Mouse (Mus musculus): ENCODE measurements around the gene Myh15.

The Myh15 gene

DNA sequence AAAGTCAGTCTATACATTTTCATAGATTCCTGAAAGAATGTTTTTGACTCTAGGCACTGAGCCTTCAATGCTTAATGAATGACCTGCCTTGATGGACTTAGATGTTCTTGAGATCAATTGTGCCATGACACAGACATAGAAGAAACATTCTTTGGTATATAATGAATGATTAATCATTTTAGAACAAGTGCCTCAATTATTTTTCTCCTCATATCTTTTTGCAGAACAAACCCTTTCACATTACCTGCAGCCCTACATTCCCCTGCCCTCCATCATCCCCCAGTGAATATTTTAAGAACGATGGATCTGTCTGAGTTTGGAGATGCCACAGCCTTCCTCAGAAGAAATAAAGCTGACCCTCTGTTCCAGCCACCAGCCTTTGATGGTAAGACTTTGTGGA is at the start of gene Myh15:
Gene Myh15, plus strand, starts transcription at position 301 of the 400 bp plus-strand sequence.
- no peak for DNase-seq (ENCODE audit: low read depth, low spot score)

DNA sequence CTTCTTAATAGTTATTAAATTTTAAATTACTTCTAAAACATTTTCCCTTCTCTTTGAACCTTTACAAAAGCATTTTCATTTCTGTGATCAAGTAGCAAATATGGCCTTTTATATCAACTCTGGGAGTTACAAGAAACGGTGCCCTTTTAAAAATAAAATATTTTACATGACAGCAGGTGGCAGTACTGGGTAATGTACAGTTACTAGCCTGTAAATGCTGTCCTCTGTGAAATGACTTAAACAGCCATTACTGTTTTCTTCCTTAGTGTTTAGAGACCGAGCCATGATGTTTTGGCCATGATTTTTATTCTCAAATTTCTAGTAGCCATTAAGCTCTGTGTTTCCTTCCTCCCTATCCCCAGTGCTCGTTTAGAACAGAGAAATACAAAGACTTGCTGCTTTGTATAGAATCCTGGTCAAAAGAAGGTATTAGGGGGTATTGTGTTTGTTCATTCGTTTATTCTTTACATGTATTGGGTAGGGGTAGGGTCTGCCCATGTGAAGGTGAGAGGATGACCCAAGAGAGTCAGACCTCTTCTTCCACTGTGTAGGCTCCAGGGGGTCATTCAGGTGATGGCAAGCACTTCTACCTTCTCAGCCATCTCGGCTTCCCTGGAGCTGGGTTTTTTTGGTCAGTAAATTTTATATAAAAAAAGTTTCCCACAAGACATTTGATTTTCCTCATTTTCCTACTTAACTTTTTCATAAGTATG is 40.5 kb upstream of the Myh15 start:
- peak; percentile 36 for DNase-seq (ENCODE audit: low read depth, low spot score)

DNA sequence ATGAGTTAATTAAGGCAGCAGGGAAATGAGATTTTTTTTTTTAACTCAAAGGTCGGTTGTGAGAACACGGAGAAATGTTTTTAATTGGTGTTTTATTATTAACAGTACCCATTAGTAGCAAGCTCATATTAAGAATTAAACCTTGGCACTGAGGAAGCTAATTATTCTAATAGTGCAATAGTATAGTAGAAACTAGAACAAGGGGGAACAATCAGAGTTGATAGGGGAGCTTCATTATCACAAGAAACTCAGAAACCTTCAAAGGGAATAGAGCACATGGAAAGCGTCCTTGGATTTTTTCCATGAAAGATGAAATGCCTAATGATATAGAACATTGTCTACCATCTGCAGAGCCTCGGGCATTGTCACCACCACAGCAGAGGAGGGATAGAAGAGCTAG is 21.4 kb upstream of the Myh15 start:
- no peak for DNase-seq (ENCODE audit: low read depth, low spot score)

DNA sequence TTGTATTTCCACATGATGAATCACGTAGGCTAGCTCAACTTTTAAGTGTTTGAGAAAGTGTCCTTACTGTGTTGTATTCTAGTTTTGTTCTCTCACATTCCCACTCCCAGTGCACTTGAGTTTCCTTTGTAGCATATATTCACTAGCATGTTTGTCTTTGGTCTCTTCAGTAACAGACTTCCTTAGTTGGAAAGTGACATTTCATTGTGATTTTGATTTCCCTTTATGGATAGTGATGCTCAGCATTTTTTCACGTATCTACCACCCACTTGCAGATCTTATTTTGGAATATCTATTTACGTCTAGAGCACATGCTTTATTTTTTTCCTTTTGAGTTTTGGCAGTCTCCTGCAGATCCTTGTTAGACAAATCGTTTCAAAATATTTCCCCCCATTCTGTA is 19.5 kb upstream of the Myh15 start:
- DNase-seq (ENCODE audit: low read depth, low spot score) = peak; percentile 69

DNA sequence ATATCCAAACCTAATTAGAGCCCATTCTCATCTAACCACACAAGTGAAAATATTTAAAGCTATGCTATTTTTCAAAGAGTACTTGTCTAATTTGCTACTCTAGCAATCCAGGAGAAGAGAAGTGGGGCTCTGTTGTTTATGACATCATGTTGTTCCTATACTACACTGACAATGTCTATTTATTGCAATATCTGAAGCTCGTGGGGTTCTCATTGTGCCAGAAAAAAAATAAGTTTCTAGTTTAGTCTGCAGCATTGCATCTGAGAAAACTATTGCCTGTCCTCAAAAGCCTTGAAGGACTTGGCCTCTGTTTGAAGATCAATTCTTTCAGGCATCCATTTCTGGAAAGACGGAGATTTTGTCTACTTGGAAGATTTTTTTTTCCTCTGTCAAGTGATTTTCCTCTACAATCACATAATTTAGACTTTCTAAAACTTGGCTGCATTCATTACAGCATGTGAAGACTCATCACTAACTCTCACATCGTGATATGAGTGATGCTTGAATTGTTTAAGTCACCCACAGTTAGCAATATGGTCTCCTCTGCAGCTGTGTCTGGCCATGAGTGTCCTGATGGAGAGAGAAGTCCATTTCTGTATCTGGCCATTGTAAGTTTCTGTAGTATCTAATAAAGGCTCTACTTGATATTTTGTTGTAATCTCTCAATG is 16.6 kb upstream of the Myh15 start:
- DNase-seq (ENCODE audit: low read depth, low spot score) = peak; percentile 2

DNA sequence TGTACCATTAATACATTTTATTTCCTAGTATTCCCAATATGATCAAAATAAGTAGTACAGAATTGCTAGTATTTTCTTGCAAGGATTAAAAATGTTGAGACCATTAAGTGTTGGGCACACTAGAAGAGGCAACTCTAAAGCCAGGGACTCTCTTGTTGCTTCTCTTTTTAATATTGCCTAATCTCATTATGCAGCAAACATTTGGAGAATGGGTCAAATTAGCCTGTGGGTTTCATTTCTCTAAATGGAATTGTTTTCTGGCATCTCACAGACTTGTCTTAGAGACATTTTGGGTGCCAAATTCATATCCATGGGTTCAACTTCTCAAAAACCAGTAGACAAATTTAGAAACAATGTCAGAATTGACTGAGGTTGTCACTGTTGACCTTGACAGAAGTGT is 8.1 kb upstream of the Myh15 start:
- DNase-seq (ENCODE audit: low read depth, low spot score) = no peak

DNA sequence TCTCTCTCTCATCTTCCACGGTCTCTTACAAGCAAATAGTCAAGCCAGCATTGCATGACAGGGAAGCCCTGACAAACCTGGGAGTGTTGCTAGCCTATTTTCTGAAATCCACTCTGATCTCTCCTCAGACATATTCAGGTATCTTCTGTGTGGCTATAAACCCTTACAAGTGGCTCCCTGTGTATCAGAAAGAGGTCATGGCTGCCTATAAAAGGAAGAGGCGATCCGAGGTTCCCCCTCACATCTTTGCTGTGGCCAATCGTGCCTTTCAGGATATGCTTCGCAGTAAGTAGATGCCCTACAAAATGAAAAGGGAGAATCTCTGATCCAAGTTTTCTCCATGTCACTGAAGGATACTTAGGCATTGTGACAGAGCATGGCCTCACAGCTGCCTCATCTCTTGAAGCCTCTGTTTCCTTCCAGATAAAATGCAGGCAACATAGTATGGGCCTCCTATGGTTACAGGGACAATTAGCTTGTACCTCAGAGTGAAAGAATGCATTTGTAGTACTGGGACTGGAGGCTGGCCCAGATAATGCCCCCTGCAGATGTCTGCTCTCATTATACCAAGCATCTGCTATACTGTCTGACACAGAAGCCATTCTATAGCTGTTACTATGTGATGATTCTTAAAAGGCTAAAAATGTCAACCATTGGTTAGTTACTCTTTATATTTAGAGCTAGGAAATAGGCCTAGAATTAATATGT is 12.1 kb downstream of the Myh15 start:
- DNase-seq (ENCODE audit: low read depth, low spot score) = no peak

DNA sequence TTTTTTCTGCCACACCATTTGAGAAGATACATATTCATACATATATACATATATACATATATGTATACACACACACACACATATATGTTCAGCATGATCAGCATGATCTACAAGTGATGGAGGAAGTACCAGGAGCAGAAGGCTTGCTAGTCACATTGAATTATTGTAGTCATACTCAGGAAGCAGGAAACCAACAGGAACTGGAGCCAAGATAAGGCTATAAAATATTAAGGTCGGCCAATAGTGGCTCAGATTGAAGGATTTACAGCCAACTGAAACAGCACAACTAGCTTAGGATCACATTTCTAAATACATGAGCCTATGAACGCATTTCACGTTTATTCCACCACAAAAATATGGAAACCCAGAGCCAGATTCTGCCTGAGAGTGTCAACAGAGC is 14.0 kb downstream of the Myh15 start:
- DNase-seq (ENCODE audit: low read depth, low spot score) = no peak

DNA sequence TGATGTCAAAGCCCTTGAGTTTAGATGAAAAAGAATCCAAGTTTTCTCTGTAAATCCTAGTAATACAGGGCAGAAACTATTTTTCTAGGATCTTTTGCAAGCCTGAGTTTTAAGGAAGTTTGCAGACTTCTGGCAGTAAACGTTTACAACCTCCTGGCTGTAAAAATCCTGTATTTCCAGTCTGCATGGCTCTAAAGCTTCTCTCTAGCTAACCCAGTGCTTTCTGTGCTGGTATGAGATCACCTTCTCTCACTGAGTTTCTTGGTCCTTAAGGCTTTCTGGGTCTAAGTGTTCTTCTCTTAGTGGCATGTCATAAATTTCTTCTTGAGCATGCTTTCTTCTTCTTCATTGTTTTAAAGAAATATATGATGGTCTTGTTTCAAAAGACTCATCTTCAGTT is 70.7 kb downstream of the Myh15 start:
- no peak for DNase-seq (ENCODE audit: low read depth, low spot score)

DNA sequence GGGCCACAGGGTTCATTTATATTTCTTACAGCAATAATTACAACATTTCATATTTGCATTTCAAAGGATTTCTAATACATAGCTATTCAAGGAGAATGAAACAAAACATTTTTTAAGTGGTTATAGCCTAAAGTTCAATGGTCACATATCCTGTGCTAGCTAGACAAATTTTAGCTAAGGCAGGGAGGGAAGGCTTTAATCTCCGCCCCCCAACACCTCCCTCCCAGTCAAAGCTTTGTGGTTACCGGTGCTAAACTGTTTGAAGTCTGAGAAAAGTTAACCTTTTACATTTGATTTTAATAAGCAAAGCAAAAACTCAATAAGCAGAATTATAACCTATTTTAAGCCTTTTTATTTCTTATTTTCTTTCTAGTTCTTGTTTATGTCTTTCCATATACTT is 98.9 kb downstream of the Myh15 start:
- no peak for DNase-seq (ENCODE audit: low read depth, low spot score)

DNA sequence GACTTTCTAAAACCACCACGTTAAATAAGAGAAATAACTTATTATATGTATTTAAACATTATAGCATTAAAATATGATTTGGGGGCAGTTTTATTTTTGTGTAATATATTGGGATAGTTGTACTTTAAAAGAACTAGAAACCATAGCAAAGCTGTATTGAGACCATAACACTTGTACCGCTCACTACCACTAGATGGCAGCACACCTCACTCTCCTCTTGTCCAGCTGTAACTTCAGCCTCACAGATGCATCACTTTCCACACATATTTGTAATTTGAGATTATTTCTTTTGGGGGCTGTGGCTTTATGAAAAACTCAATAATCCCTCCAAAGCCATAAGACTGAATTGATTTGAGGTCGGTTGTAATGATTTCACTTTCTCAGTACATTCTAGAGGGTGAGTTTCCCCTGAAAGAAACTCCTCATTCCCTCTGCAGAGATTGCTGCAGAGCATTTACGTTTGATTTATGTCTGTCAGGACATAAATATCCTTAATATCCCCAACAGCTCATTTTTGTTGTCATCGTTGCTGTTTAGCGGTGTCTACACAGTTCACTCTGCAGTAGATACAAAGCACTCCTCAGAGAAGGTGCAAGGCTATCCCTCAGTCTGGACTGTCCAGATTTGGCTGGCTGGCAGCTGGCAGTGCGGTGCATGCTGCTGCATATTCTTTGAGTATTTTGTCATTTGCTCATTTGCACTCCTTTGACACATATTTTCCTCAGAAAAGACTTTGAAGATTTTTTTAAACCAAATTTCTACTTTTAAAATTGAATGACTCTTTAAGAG is 107.3 kb downstream of the Myh15 start:
- DNase-seq (ENCODE audit: low read depth, low spot score) = peak; percentile 35

DNA sequence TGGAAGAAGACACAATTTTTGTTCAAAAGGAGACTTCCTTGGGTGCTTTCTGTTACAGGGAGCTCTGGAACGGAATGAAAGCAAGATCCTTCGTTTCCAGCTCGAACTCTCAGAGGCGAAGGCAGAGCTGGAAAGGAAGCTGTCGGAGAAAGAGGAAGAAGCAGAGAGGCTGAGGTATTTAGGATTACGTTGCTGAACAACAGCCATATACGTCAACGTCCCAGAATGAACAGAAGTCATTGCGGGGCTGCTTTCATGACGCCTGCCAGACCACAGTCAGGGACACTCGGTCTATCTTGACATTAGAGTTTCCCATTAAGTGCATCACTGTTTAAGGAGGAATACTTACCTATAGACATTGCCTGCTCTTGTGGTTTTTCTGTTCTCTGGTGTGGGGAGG is 108.4 kb downstream of the Myh15 start:
- no peak for DNase-seq (ENCODE audit: low read depth, low spot score)

DNA sequence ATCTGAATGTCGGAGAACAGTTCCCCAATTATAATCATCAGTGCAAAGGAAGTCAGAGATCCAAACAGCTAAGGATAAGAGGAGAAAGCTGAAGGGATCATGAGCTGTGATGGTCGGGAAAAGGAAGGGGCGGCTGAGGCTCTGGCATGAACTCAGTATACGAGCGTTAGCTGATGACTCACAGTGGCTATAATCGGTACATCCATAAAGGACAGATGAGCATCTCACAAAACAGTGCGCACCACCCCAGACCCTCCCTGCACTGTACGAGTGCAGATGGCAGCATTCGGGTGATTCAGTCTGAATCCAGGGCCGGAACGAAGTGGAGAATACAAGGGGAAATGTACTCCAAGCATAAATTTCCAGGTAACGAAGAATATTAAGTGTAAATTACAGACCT is 110.0 kb downstream of the Myh15 start:
- peak; percentile 29 for DNase-seq (ENCODE audit: low read depth, low spot score)

DNA sequence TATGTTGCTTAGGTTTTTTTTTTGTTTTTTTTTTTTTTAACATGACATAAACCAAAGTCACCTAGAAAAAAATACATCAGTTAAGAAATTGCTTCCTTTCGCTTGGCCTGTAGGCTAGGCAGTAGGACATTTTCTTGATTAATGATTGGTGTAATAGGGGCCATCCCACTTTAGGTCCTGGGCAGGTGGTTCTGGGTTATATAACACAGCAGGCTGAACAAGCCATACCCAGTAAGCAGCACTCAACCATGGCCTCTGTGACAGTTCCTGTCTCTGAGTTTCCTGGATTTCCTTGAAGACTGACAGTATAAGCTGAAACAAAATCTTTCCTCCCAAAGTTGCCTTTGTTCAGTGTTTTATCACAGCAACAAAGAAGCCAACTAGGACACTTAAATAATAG is 117.8 kb downstream of the Myh15 start:
- DNase-seq (ENCODE audit: low read depth, low spot score) = no peak

DNA sequence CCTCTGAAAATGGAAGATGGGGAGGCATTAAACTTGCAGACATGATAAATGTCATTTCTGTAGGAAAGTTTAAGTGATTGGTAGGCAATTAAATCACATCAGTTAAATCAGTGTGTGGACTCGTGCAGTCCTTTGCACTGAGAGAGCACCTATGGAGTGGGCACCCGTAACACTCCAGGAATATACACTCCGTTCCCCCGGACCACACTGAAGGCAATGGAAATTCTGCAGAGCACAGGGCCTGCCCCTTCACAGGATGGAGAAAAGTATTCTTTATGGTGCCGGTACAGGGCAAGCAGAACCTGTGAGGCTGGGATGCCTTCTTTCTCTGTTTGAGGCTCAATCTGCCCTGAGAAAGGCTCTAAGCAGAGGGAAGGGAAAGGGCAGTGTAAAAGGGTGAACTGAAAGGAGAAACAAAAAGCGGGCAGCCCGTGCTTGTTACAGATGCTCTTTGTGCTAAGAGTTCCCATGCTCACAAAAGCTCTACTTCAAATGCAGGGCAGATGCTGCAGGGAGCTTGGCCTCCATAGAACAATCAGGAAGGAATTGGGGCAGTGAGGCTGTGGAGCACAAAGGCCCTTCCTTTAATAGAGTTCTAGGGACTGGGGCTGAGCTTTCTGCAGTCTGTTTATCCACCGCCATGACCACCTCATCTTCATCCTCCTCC is 118.6 kb downstream of the Myh15 start:
- no peak for DNase-seq (ENCODE audit: low read depth, low spot score)

DNA sequence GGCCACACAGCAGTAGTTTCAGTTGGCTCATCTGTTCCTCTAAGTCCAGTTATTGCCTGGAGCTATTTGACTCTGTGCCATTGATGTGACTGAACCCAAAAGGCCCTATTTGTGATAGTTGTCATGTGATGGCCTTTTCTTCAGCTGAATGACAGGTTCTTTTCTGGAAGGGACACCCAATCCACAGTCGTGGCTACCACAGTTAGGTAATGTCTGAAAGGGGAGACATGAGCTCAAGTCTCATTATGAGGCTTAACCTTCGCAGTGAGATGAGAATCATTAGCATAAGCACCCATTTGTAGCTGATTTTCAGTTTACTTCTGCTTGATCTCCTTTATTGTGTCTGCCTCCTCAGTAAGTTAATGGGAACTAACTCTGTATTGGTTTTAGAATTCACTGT is 136.2 kb downstream of the Myh15 start:
- DNase-seq (ENCODE audit: low read depth, low spot score) = no peak

DNA sequence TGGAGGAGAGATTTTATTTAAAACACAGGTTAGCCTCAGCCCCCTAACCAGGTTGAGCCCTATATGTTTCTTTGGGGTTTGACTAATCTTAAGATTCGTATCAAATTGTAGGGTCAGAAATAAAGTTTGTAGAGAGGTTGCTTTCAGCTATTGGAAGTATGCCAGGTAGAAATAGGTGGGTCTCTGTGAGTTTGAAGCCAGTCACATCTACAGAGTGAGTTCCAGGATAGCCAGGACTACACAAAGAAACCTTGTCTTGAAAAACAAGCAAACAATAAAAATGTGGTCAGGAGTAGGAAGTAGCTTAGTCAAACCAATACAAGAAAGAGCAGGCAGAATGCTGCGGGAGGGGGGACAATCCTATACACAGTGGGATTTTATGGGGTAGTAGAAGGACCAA is 136.7 kb downstream of the Myh15 start:
- DNase-seq (ENCODE audit: low read depth, low spot score) = no peak

DNA sequence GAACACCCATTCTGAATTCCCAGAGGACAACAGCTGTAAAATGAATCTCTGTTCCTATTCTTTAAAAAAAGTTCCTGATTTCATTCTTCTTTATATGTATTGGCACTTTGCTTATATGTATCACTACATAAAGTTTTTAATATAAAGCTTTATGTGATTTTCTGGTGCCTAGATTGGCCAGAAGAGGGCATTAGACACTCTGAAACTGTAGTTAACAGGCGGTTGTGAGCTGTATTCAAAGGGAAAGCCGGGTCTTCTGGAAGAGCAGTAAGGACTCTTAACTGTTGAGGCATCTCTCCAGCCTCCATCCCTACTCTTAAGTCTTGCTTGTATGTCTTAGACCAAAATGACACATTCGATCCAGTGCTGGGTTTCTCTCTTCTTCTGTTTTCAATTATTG is 139.0 kb downstream of the Myh15 start:
- no peak for DNase-seq (ENCODE audit: low read depth, low spot score)

DNA sequence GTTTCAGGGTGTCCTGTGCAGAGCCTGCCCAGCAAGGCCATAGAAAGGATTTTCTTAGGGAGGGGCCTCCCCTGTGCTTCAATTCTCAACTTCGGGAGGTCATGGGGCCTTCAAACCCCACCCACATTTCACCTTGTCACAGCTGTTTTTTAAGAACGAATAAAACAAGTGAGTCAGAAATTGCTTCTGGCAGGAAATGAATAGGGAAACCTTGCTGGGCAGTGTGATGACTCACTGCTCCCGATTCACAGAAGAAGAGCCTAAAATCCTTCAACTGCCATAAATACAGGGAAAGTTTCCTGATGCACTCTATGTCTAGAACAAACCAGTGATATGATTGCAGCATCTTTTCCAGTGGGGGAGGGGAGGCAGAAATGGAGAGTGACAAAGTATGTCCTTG is 140.7 kb downstream of the Myh15 start:
- DNase-seq (ENCODE audit: low read depth, low spot score) = peak; percentile 26

DNA sequence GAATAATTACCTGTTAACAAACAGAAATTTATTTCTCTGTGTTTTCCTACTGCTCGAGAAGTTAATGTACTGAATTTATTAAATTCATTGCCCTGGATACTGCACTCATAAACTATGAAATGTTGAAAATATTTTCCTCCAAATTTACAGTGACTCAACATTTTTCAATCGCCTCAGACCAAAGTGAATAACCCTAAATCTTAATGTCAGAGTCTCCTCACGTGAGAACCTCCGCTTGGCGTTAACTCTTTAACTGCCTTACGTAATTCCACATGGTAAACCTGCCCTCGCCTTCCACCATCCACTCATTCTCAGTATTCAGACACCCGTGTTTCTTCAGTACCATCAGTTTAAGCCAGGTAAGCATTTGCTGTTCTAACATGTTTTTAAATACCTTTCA is 166.4 kb downstream of the Myh15 start:
- DNase-seq (ENCODE audit: low read depth, low spot score) = no peak

DNA sequence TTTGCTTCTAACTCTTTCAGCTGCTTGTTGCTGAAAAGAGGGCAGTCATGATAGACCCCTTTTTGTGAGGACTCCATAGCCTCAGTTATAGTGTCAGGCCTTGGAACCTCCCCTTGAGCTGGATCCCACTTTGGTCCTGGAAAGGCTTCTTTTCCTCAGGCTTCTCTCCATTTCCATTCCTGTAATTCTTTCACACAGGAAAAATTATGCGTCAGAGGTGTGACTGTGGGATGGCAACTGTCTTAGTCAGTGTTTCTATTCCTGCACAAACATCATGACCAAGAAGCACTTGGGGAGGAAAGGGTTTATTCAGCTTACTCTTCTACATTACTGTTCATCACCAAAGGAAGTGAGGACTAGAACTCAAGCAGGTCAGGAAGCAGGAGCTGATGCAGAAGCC is 186.2 kb downstream of the Myh15 start:
- DNase-seq (ENCODE audit: low read depth, low spot score) = peak; percentile 31

Data from telencephalon, adult 2 months (tissue).